Mouse (Mus musculus) cortical plate, adult 2 months (tissue): ENCODE results near the gene Ythdc1.

ENCODE experiments used
- CTCF ChIP-seq: fragments of 200-500 bp; IDR thresholded peaks from 2 replicates; pipeline ENCODE4 v1.5.1; 2011; ENCODE audit warnings: mild to moderate bottlenecking, control low read depth, low read length; ENCODE audit not compliant: insufficient read depth; ENCODE audit errors: extremely low read depth
- POLR2A ChIP-seq: fragments of 200-500 bp; IDR thresholded peaks from 2 replicates; pipeline ENCODE4 v1.6.1; 2011; ENCODE audit warnings: mild to moderate bottlenecking, low read length, control low read depth; ENCODE audit not compliant: insufficient read depth; ENCODE audit errors: extremely low read depth

DNA sequence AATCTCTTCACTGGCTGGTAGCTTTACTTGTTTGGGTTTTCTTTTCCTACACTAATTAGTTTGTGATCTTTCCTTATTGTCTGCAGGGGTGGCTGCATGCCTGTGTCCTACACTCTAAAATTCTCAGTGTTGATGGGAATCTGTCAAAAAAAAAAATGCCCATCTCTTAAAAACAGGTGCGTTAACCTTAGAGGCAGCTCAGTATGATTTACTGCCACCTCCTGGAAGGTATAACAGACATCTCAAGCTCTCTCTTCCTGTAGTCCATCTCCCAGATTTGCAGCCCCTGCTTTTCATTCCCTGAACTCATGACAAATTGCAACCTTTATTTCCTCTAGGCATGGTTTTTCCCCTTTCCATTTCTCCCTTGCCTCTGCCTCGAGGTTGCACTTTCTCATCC is 14.1 kb upstream of the Ythdc1 start:
- TF ChIP-seq CTCF (no peak), POLR2A (no peak)
